Mouse (Mus musculus) liver, embryonic 13.5 days (tissue): ENCODE data around the gene Pdcd10. TPM values are rescaled to one million over a fixed set of nuclear protein-coding genes. Genes with fewer than 3 reads are reported as not detected.

Source experiments
- ATAC-seq: fragments of 200-750 bp; cut with Nextera tagmentation; 2 replicates; pipeline ENCODE4 v1.8.0; 2017; ENCODE audit warnings: low read depth, mild to moderate bottlenecking, moderate number of reproducible peaks, moderate library complexity
- DNase-seq: peaks from one replicate; pipeline ENCODE4 v3.0.0; 2022
- H3K27ac ChIP-seq: fragments of 300-500 bp; sonication (generic); 2 replicates; pipeline ENCODE4 v1.5.1; 2015; ENCODE audit warnings: moderate library complexity, mild to moderate bottlenecking, inconsistent platforms
- H3K27me3 ChIP-seq: fragments of 300-500 bp; sonication (generic); 2 replicates; pipeline ENCODE4 v1.6.1; 2015; ENCODE audit warnings: mild to moderate bottlenecking, inconsistent platforms
- H3K36me3 ChIP-seq: fragments of 300-500 bp; sonication (generic); 2 replicates; pipeline ENCODE4 v1.6.1; 2015; ENCODE audit warnings: mild to moderate bottlenecking, inconsistent platforms
- H3K4me1 ChIP-seq: fragments of 300-500 bp; sonication (generic); replicated peaks from 2 replicates; pipeline ENCODE4 v1.6.1; 2015; ENCODE audit warnings: inconsistent platforms
- H3K4me2 ChIP-seq: fragments of 300-500 bp; sonication (generic); 2 replicates; pipeline ENCODE4 v1.6.1; 2015; ENCODE audit warnings: inconsistent platforms, mild to moderate bottlenecking, moderate library complexity
- H3K4me3 ChIP-seq: fragments of 300-500 bp; sonication (generic); replicated peaks from 2 replicates; pipeline ENCODE4 v1.5.1; 2015; ENCODE audit warnings: mild to moderate bottlenecking, inconsistent platforms
- H3K9ac ChIP-seq: fragments of 300-500 bp; sonication (generic); 2 replicates; pipeline ENCODE4 v1.6.1; 2015; ENCODE audit warnings: mild to moderate bottlenecking, inconsistent platforms
- H3K9me3 ChIP-seq: fragments of 300-500 bp; sonication (generic); replicated peaks from 2 replicates; pipeline ENCODE4 v1.6.1; 2016; ENCODE audit warnings: inconsistent platforms
- WGBS: fragments of 180-500 bp; shearing (Covaris S2); methylation state at CpG from one replicate; pipeline ENCODE4 v1.1.7; 2015; ENCODE audit not compliant: insufficient replicate concordance; 5-methylcytosine and 5-hydroxymethylcytosine counted together
- polyA plus RNA-seq: library from polyadenylated mRNA; unstranded; fragments of >200 nt; fragmentation: Nextera tagmentation; extraction: Ambion mirVana; gene quantifications from 2 replicates; pipeline ENCODE4 v1.2.1, GENCODE M21; 2015

Pdcd10 gene
- polyA plus RNA-seq, result 63.5 and 75.5 TPM in 2 replicates

DNA sequence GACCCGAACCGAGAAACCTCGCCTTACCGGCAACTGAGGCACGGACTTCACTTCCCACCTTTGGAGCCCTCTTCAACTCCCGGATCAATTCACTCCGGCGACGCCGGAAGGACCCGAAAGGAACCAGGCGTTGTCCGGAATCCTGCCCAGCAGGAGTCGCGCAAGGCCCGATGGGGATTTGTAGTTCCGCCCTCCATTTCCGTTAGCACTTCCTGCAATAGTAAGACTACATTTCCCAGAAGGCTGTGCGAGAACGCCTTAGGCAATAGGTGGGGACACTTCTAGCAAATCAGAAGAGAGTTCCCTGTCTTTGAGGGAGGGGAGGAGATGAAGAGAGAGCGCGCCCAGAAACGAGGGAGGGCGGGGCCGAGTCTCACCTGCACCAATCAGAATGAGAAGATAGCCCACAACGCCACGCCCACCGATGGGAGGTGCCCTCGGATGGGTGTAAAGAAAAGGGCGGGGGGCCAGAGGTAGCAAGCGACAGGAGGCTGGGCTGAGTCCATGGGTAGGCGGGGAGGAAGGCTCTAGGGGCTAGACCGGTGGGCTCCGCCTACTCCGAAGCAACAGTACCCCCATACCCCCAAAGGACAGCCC is at the start of gene Pdcd10:
Pdcd10 (minus strand) TSS at position 162 of the 597 bp plus-strand sequence.
- Histone ChIP-seq H3K27me3 (no peaks in the 10 kb centered on the region), H3K4me3 (peak within 1 kb of the TSS; percentile 89), H3K27ac (peak within 1 kb of the TSS; percentile 92), H3K36me3 (no peaks in the 10 kb centered on the region), H3K4me2 (peak within 1 kb of the TSS; percentile 91), H3K4me1 (peaks cover 29% of the 10 kb centered on the region), H3K9ac (peak within 1 kb of the TSS; percentile 95), H3K9me3 (no peaks in the 10 kb centered on the region)
- DNase-seq (peak; percentile 99), ATAC-seq (peak; percentile 91)
- under 1% methylated on average over 35 of the region's 35 CpGs for WGBS

DNA sequence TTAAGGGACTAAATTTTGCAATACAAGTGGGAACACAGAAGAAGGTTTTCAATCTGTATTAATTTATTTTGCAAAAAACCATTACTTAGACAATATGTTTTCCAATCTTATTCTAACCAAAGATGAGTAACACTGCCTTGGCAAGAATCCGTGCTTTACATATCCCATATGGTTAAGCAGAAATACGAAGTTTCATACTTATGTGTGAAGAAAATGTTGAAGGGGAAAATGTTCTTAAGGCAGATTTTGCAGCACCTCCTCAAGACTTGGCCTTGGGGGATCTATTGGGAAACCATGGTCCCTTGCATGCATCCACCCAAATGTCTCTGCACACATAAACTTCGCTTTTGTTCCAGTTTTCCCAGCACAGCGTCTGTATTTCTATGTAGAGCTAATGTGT is 28.2 kb upstream of the Pdcd10 start:
- Histone ChIP-seq H3K27ac (no peak overlapping the region), H3K27me3 (no peaks in the 10 kb centered on the region), H3K4me3 (no peak overlapping the region), H3K4me2 (no peak overlapping the region), H3K9me3 (no peaks in the 10 kb centered on the region), H3K9ac (no peak overlapping the region), H3K4me1 (no peaks in the 10 kb centered on the region), H3K36me3 (no peaks in the 10 kb centered on the region)
- DNase-seq (no peak), ATAC-seq (no peak)
- 67% methylated on average over 4 of the region's 4 CpGs for WGBS

DNA sequence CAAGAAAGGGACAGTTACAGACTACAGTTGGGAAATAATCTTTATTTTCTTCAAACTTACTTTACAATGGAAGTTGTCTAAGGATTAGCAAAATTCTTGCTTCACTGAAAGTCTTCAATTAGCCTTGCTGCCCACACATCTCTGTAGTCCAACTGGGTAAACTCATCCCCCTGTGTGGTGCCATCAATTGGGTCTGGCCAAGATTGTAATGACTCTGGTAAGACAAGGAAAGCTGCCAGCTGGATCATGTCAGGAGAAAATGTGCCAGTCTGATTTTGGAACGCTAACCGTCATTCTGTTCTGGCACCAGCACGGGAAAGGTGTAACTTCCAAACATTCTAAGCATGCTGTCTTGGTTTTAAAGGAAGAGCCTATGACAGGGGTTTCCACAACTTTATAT is 26.6 kb upstream of the Pdcd10 start:
- no peak overlapping the region for H3K27ac ChIP-seq
- H3K4me1 ChIP-seq, result no peaks in the 10 kb centered on the region
- ATAC-seq (no peak), DNase-seq (no peak)
- WGBS, result 77% methylated on average over 3 of the region's 3 CpGs
- no peak overlapping the region for H3K4me2 ChIP-seq
- H3K27me3 ChIP-seq, result no peaks in the 10 kb centered on the region
- no peaks in the 10 kb centered on the region for H3K36me3 ChIP-seq
- no peak overlapping the region for H3K4me3 ChIP-seq
- no peaks in the 10 kb centered on the region for H3K9me3 ChIP-seq
- no peak overlapping the region for H3K9ac ChIP-seq

DNA sequence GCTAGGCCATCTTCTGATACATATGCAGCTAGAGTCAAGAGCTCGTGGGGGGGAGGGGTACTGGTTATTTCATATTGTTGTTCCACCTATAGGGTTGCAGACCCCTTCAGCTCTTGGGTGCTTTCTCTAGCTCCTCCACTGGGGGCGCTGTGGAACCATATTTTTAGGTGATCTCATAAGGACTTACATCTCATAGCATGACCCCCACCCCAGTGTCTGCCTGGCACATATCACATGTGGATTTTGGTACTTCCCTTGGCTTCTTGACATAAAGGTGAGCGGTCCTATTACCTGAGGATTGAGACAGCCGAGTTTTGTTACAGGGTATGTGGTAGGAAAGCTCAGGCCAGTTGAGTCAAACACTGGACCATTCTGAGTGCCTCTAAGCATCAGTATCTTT is 22.7 kb upstream of the Pdcd10 start:
- H3K4me3 ChIP-seq, result no peak overlapping the region
- H3K4me2 ChIP-seq, result no peak overlapping the region
- H3K27ac ChIP-seq, result no peak overlapping the region
- no peaks in the 10 kb centered on the region for H3K27me3 ChIP-seq
- H3K36me3 ChIP-seq, result no peaks in the 10 kb centered on the region
- DNase-seq, result no peak
- H3K9ac ChIP-seq, result no peak overlapping the region
- WGBS, result 26% methylated on average over 4 of the region's 4 CpGs
- H3K9me3 ChIP-seq, result no peaks in the 10 kb centered on the region
- ATAC-seq, result no peak
- no peaks in the 10 kb centered on the region for H3K4me1 ChIP-seq

DNA sequence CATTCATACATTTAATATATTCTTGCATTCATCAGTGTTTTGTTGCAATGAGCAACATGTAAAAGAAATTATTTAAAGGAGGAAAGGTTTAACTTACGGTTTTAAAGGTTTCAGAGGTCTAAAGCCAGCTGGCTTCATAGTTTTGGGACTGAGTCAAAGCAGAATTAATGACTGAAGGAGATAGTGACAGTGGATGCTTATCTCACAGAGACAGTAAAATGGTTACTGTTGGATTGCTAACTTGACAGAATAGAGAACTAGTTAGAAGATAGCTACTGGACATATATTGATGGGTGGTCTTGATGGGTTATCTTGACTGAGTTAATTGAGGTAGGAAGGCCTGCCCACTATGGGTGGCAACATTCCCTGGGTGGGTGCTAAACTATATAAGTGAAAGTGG is 18.9 kb upstream of the Pdcd10 start:
- 47% methylated on average over 1 of the region's 1 CpGs for WGBS
- H3K4me2 ChIP-seq, result no peak overlapping the region
- no peaks in the 10 kb centered on the region for H3K36me3 ChIP-seq
- H3K4me3 ChIP-seq, result no peak overlapping the region
- ATAC-seq, result no peak
- H3K27me3 ChIP-seq, result no peaks in the 10 kb centered on the region
- no peak overlapping the region for H3K9ac ChIP-seq
- H3K27ac ChIP-seq, result no peak overlapping the region
- DNase-seq, result no peak
- no peaks in the 10 kb centered on the region for H3K4me1 ChIP-seq
- no peaks in the 10 kb centered on the region for H3K9me3 ChIP-seq

DNA sequence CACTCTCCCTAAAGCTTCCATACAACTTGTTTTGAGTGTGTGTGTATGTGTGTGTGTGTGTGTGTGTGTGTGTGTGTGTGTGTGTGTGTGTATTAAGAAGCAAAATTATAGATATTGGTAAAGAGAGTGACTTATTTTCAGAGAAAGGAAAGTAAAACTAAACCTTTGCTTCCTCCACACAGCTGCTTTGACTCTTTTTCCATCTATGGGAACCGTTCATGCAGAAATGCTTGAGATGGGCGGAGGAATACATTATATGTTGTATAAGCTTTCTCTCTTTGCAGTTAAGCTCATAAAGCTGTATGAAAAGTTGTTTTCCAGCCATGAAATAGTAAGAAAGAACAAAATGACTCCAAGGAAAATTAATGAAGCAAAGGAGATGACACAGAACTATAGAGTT is 17.4 kb upstream of the Pdcd10 start:
- 56% methylated on average over 2 of the region's 2 CpGs for WGBS
- Histone ChIP-seq H3K4me1 (no peaks in the 10 kb centered on the region), H3K9me3 (no peaks in the 10 kb centered on the region), H3K4me2 (no peak overlapping the region), H3K27ac (no peak overlapping the region), H3K27me3 (no peaks in the 10 kb centered on the region), H3K4me3 (no peak overlapping the region), H3K36me3 (no peaks in the 10 kb centered on the region), H3K9ac (no peak overlapping the region)
- no peak for DNase-seq
- no peak for ATAC-seq

DNA sequence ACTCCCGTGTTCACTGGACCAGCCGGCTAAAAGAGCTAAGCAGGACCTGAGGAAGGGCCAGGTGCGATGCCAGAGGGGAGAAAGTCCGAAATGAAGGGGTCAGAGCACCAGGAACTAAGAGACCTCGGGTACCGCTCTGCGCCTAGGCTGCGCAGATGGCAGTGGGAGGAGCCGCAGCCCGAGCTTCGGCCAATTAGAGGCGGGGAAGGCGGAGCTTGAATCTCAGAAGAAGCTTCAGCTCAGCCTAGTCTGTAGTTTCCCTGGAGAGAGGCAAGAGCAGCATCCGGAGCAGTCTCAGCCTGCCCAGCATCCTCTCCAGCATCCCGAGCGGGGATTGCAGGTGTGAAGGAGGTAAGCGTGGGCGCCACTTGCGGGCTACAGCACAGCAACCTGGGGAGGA is 636 bp upstream of the Pdcd10 start, which contains the start of gene Serpini1:
Serpini1 (plus strand) TSS at position 256 of the 400 bp plus-strand sequence.
- H3K9ac ChIP-seq, result peak within 1 kb of the TSS; percentile 95
- WGBS, result 2% methylated on average over 19 of the region's 19 CpGs
- no peaks in the 10 kb centered on the region for H3K27me3 ChIP-seq
- H3K27ac ChIP-seq, result peak within 1 kb of the TSS; percentile 92
- peaks cover 25% of the 10 kb centered on the region for H3K4me1 ChIP-seq
- peak within 1 kb of the TSS; percentile 91 for H3K4me2 ChIP-seq
- H3K4me3 ChIP-seq, result peak within 1 kb of the TSS; percentile 89
- ATAC-seq (peak; percentile 84), DNase-seq (peak; percentile 84)
- no peaks in the 10 kb centered on the region for H3K36me3 ChIP-seq
- no peaks in the 10 kb centered on the region for H3K9me3 ChIP-seq

DNA sequence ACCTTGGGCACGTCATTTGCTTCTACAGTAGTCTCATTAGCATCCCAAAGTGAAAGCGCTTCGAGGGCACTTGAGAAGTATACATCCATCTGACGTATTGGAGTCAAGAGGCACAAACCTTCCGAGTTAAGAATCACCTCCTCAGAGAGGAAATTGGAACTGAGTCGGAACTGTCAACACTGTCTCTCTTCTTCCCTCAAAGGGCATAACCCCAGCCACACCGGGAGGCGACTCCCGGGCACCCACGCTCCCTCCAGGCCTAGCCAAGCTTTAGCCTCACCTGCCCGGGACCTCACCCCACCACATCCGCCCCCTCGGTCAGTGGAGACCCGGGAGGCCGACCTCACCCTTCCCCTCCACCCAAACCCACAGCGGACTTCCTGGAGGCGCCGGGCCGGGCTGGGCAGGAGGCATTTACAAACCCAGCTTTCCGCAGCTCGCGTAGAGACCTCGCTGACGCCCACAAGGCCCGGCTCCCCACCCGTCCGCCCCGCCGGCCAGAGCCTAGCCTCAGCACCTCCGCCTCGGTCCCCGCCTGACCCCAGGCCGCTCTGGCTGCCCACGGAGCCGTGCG is 448 bp downstream of the Pdcd10 start:
- under 1% methylated on average over 36 of the region's 36 CpGs for WGBS

DNA sequence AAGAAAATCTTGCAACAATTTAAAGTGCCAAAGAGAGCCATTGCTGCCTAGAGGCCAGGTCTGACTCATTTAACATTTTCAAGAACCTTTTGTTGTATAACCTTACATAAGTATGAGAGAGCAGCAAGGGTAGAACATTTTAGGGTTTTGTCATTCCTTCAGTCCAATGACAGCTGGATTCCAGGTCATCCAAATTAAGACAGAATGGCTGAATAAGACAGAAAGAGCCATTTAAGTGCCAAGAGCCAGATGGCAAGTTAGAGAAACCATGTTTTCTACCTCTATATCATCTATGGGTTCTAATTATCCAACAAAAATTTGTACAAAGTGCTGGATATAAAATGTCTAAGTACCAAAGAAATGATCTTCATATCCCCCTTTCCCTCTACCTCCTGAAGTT is 5.4 kb downstream of the Pdcd10 start:
- Histone ChIP-seq H3K4me1 (peaks cover 32% of the 10 kb centered on the region), H3K27ac (no peak overlapping the region), H3K36me3 (no peaks in the 10 kb centered on the region), H3K9ac (no peak overlapping the region), H3K4me3 (no peak overlapping the region), H3K9me3 (no peaks in the 10 kb centered on the region), H3K4me2 (no peak overlapping the region), H3K27me3 (no peaks in the 10 kb centered on the region)
- ATAC-seq, result no peak
- no peak for DNase-seq

More for the DNA sequence above, 448 bp downstream of the Pdcd10 start:
- Histone ChIP-seq H3K27ac (peak overlapping the region; percentile 90), H3K36me3 (no peaks in the 10 kb centered on the region), H3K9ac (peak overlapping the region; percentile 95), H3K4me1 (peaks cover 29% of the 10 kb centered on the region), H3K27me3 (no peaks in the 10 kb centered on the region), H3K9me3 (no peaks in the 10 kb centered on the region), H3K4me2 (peak overlapping the region; percentile 79), H3K4me3 (peak overlapping the region; percentile 89)
- peak; percentile 58 for ATAC-seq
- no peak for DNase-seq

DNA sequence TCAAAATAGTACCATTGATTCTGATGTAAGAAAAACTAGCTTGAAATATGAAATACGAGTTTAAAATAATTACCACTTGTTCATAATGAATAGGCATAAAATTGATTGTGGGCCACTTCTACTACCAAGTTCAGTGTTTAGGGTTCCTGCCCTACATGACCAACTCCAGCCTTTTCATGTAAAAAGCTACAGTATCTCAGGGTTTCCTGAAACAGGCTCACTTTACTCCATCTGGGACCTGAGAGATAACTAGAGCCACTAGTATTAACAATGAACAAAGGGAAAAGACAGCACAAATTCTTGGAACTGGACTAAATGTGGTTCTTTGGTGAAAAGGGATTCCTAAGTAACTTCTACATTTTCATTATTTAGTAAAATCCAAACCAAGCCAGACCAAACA is 12.4 kb downstream of the Pdcd10 start:
- peak overlapping the region; percentile 66; the same call in 1 of the 2 replicates for H3K27ac ChIP-seq
- peaks cover 40% of the 10 kb centered on the region for H3K4me1 ChIP-seq
- peak; percentile 95 for ATAC-seq
- no peak overlapping the region for H3K9ac ChIP-seq
- WGBS, result 29% methylated on average over 1 of the region's 1 CpGs
- peaks cover 5% of the 10 kb centered on the region for H3K36me3 ChIP-seq
- H3K9me3 ChIP-seq, result no peaks in the 10 kb centered on the region
- H3K27me3 ChIP-seq, result no peaks in the 10 kb centered on the region
- peak overlapping the region; percentile 46 for H3K4me2 ChIP-seq
- peak; percentile 53 for DNase-seq
- H3K4me3 ChIP-seq, result no peak overlapping the region

DNA sequence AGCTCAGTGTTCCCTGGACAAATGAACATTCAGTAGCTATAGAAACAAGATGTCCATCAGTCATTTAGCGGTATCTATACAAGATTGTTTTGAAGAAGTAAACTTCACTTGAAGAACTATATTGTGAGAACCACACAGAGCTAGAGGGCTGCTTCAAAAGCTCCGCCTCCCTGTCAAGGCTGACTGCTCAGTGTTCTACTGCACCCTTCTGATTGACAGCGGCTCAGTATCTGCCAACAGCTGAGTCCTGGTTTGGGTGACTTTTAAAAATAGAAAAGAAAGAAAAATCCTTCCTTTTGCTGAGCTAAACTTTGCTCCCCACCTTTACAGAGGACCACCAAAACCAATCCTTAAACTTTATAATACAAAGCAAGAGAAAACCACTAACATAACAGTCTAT is 13.8 kb downstream of the Pdcd10 start:
- DNase-seq, result peak; percentile 36
- H3K9me3 ChIP-seq, result no peaks in the 10 kb centered on the region
- peak; percentile 86 for ATAC-seq
- peaks cover 11% of the 10 kb centered on the region for H3K36me3 ChIP-seq
- no peak overlapping the region for H3K27ac ChIP-seq
- 0 out of 2 replicates have a peak overlapping the region, but pooled peaks have one; percentile 17 for H3K4me2 ChIP-seq
- 40% methylated on average over 3 of the region's 3 CpGs for WGBS
- no peak overlapping the region for H3K9ac ChIP-seq
- H3K27me3 ChIP-seq, result no peaks in the 10 kb centered on the region
- no peak overlapping the region for H3K4me3 ChIP-seq
- H3K4me1 ChIP-seq, result peaks cover 38% of the 10 kb centered on the region

DNA sequence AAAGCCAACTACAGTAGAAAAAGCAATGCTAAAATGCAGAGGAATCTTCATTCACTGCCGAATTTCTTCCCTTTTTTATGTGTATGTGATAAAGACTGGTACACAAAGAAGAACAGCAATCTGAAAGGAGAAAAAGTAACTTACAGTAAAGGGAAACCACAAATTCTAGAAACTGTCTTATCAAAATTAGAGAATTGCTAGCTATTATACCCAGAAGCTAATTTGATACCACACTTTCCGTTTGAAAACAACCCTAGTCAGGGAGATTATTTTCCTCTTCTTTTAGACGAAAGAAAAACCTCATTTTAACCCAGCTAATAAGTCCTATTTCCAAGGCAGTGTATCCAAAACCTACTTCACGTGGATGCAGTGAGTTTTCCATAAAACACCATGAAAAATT is 15.4 kb downstream of the Pdcd10 start:
- ATAC-seq (no peak), DNase-seq (no peak)
- H3K4me1 ChIP-seq, result peaks cover 31% of the 10 kb centered on the region
- WGBS, result 72% methylated on average over 4 of the region's 4 CpGs
- H3K27me3 ChIP-seq, result no peaks in the 10 kb centered on the region
- no peak overlapping the region for H3K4me3 ChIP-seq
- no peak overlapping the region for H3K9ac ChIP-seq
- no peak overlapping the region for H3K4me2 ChIP-seq
- H3K27ac ChIP-seq, result no peak overlapping the region
- H3K36me3 ChIP-seq, result peaks cover 18% of the 10 kb centered on the region
- H3K9me3 ChIP-seq, result no peaks in the 10 kb centered on the region
